Mouse (Mus musculus) brown adipose tissue, adult 24 weeks (tissue): ENCODE data around the gene Tmtc4. TPM values are rescaled to one million over a fixed set of nuclear protein-coding genes. Genes with fewer than 3 reads are reported as not detected.

ENCODE experiments used
- H3K27ac ChIP-seq: fragments of 200-500 bp; replicated peaks from 2 replicates; pipeline ENCODE4 v1.5.1; 2012; ENCODE audit warnings: low read depth, mild to moderate bottlenecking, low read length
- H3K4me1 ChIP-seq: fragments of 200-500 bp; 2 replicates; pipeline ENCODE4 v1.6.1; 2012; ENCODE audit warnings: low read length, mixed read lengths; ENCODE audit not compliant: control insufficient read depth, insufficient read depth, insufficient read length
- H3K4me3 ChIP-seq: fragments of 200-500 bp; 2 replicates; pipeline ENCODE4 v1.5.1; 2012; ENCODE audit warnings: low read depth, mild to moderate bottlenecking, low read length, moderate library complexity; ENCODE audit not compliant: insufficient read depth
- polyA plus RNA-seq: library from polyadenylated mRNA; stranded (reverse); fragments of >200 nt; gene quantifications from 2 replicates; pipeline ENCODE4 v1.2.4, GENCODE M21; 2012; ENCODE audit not compliant: missing spikeins, insufficient read depth, insufficient read length

The Tmtc4 gene
- polyA plus RNA-seq, 1 experiment, result 6.6 TPM

GRCm38 (mm10) chr14:122942757-122943474, 40.9 kb downstream of the Tmtc4 start:
- H3K27ac ChIP-seq, result no peak overlapping the region

GRCm38 (mm10) chr14:122936460-122936859, 47.4 kb downstream of the Tmtc4 start:
- Histone ChIP-seq H3K27ac (no peak overlapping the region), H3K4me1 (no peaks in the 10 kb centered on the region), H3K4me3 (no peak overlapping the region)

More at GRCm38 (mm10) chr14:122942757-122943474, 40.9 kb downstream of the Tmtc4 start:
- H3K4me3 ChIP-seq, result no peak overlapping the region
- H3K4me1 ChIP-seq, result no peaks in the 10 kb centered on the region

DNA sequence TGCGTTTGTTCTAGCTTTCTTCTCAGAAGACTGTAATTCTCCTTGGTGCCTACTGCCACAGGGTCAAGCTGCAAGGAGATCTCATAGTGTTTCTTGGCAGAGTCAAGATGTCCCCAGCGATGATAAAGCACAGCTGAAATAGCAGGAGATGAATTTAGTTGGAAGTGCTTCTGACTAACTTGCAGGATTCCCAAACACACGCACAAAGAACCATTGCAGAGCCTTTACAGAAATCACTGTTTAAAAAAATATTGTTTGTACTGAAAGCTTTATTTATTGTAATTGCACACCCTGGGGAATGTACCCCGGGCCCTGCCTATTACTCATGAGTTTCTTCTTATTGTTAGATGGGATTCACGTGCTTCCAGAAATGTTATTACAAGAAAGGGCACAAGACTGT, 63.8 kb downstream of the Tmtc4 start:
- no peak overlapping the region for H3K4me3 ChIP-seq
- no peaks in the 10 kb centered on the region for H3K4me1 ChIP-seq
- no peak overlapping the region for H3K27ac ChIP-seq

- no peak overlapping the region for H3K27ac ChIP-seq
- no peak overlapping the region for H3K4me3 ChIP-seq
- H3K4me1 ChIP-seq, result no peaks in the 10 kb centered on the region
These were observed 66.2 kb downstream of the Tmtc4 start for GRCm38 (mm10) chr14:122917676-122918075.

DNA sequence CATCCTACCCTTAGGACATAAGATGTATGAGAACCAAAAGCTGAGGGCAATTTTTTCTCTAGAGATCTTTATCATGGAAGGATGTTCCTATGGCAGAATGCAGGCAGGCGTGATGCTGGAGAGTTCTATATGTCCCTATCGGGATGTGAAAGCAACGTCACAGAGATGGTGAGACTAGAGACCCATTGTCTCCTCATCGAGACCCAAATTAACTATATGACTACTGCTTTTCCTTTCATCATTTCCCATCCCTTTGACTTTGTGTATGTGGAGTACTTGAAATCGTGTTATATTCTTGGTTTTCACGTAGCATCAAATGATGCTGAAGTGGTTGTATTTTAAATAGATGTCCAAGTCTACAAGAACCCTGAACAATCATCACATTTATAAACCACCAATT, 70.2 kb downstream of the Tmtc4 start, which contains the start of gene Ggact:
Gene Ggact, minus strand, starts transcription at position 101 of the 400 bp plus-strand sequence.
- Histone ChIP-seq H3K4me1 (no peaks in the 10 kb centered on the region), H3K27ac (no peak within 1 kb of the TSS), H3K4me3 (peak within 1 kb of the TSS; percentile 83)

DNA sequence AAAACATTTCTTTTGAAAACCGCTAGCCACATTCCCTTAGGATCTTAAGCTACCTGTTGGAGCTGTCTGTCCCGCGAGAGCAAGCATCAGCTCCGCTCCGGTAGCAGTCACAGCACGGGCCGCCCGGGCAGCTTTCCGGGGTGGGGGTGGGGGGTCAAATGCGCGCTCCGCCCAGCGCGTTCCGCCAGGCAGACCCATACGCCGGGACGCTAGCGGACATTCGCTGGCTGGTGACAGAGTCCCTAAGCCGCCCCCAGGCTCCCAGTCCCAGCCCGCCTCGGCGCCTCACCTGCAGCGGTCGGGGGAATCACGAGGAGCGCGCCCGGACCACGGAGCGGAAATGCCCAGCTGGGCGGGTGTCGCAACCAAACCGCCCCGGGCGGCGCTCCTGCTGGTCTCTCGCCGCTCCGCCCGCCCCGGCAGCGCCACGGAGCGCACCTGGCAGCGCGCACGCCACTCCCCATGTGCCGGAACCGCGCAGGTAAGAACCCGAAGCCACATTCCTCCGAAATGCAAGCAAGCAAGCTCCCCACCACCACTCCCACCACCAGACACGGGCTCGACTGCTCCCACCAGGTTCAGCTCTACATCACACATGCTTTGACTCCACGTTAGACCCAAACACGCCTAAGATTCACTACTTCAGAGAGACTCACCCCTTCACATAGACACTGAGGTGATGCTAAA, 70.9 kb downstream of the Tmtc4 start:
- no peaks in the 10 kb centered on the region for H3K4me1 ChIP-seq
- peak overlapping the region; percentile 83 for H3K4me3 ChIP-seq
- H3K27ac ChIP-seq, result no peak overlapping the region

DNA sequence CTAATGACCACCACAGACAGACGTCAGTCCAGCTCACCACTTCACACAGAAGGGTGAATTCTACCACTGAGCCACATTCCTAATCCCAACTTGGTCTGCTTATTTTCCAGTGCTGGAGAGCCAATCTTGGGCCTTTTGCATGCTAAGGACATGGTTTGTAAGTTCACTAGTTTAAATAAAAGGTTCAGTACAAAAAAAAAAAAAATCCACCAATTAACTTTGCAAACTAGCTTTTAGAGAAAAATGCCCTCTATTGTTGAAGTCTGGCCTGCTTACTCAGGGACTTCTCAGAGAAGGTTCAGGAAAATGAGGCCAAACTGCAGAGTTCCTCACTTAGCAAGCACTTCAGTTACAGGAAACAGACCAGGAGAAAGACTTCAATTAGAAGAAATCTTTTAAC, 71.7 kb downstream of the Tmtc4 start:
- H3K4me1 ChIP-seq, result no peaks in the 10 kb centered on the region
- no peak overlapping the region for H3K27ac ChIP-seq
- H3K4me3 ChIP-seq, result 0 out of 2 replicates have a peak overlapping the region, but pooled peaks have one; percentile 83

DNA sequence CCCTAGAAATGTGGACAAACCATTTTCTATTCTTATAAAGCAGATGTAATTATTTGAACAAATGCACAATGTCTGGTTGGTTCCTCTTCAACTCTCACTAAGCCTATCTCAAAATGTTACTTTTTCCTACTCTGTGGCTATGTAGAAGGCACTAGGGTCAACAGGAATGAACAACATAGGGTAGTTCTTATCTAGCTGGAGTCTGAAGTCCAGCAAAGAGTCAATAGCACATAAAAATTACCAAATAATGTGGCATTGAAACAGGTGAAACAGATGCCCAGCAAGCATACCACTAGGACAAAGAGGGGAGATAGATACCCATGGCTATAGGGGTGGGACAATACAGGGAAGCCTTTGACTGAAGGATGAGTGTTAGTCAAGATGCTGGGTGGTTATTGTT, 72.6 kb downstream of the Tmtc4 start:
- Histone ChIP-seq H3K4me1 (no peaks in the 10 kb centered on the region), H3K4me3 (no peak overlapping the region), H3K27ac (no peak overlapping the region)

DNA sequence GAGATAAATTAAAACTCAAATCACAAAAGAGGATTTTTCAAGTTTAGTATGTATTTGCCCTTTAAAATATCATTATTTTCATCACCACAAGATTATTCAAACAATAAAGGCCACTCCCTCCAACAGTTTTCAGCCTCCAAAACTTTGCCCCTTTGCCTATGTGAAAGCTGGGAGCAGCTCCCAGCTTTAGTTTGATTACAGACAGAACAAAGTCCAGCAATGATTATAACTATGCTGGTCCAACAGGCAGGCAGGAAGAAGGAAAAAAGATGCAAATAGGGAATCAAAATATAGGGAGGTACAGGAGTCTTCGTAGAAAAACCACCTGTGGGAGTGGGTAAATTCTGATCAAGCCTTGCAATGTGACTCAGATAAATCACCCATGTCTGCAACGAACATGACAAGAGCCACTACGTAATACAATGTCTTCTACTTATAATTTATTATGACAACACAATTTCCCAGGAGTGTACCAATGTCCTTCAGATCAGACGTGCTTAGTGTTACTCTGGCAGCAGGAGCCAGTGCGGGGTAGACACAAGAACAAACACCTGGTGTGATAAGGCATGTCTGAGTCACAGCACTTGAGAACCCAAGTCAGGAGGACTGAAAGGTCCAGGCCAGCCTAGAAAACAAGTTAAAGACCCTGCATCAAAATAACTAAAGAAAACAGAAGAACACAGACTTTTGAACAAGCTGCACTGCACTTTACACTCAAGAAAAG, 74.3 kb downstream of the Tmtc4 start:
- Histone ChIP-seq H3K4me3 (no peak overlapping the region), H3K27ac (no peak overlapping the region), H3K4me1 (no peaks in the 10 kb centered on the region)

DNA sequence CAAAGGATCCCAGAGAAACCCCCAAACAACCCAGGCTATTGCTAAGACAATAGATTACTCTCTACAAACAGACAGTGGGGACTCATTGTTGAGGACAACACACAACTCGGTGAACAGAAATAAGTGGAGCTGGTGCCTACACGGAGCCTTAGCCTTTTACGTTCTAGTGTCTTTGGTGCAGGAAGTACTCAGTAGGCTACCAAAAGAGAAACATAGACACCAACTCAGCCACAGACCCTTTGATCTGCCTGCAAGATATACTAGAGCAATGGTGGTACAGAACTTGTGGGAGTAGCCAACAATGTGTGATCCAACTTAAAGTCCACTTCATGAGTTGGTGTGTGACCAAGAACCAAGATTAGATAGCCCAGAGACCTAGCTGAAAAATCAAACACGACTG, 75.8 kb downstream of the Tmtc4 start:
- Histone ChIP-seq H3K4me3 (no peak overlapping the region), H3K27ac (no peak overlapping the region), H3K4me1 (peaks cover 2% of the 10 kb centered on the region; the same call in 1 of the 2 replicates)

DNA sequence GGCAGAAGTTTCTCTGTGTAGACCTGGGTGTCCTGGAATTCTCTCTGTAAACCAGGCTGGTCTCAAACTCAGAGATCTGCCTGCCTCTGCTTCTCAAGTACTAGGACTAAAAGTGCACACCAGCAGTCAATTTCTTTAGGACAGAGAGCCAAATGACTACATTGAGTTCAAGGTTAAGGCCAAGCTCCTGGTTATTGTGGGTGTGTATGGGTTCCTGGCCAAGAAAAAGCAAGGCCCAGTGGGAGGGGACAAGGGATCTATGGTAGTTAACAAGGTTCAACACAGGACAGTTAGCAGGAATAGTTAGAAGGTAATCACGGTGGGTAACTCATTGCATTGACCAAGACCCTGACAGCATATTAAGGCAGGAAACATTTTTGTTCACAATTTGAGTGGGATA, 78.8 kb downstream of the Tmtc4 start:
- Histone ChIP-seq H3K4me1 (peaks cover 2% of the 10 kb centered on the region; the same call in 1 of the 2 replicates), H3K27ac (no peak overlapping the region), H3K4me3 (no peak overlapping the region)

GRCm38 (mm10) chr14:122903923-122904351, 79.9 kb downstream of the Tmtc4 start:
- H3K4me1 ChIP-seq, result peaks cover 2% of the 10 kb centered on the region; the same call in 1 of the 2 replicates
- no peak overlapping the region for H3K27ac ChIP-seq
- H3K4me3 ChIP-seq, result no peak overlapping the region

DNA sequence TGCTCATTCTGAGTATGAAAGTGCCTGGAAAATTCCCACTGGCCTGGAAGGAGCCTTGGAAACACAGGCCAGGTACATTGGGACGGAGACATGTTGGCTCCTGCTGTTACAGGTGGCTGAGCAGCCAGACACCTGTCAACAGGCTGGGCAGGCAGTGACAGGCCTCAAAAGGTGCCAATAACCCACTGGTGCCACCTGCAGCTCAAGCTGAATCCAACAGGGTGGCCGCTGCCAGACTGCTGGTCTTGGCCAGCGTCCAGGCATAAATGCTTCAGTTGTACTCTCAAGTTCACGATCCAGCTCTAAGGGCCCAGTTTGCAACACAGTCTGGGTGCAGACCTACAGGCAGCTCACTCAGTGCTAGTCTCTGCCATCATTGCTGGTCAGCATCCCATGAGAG, 81.0 kb downstream of the Tmtc4 start:
- H3K4me3 ChIP-seq, result no peak overlapping the region
- peaks cover 2% of the 10 kb centered on the region; the same call in 1 of the 2 replicates for H3K4me1 ChIP-seq
- H3K27ac ChIP-seq, result no peak overlapping the region

DNA sequence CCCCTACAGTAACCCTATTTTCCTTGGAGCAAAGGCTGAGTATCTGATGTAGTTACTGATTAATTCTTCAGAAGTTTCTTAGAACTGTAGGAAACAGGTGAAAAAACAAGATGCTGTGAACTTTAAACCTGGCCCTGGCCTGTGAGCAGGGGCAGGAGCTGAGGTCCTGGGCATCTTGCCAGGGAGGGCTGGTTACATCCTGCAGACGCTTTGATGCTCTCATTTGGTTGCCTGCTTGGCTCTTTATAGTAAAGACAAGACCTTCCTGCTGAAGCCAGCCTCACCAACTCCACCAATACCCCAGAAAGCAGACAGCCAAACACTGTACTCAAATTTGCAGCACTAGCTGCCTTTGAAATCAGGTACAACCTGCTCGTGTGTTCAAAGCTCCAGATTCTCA, 81.7 kb downstream of the Tmtc4 start:
- H3K4me1 ChIP-seq, result peaks cover 2% of the 10 kb centered on the region; the same call in 1 of the 2 replicates
- H3K27ac ChIP-seq, result no peak overlapping the region
- no peak overlapping the region for H3K4me3 ChIP-seq

DNA sequence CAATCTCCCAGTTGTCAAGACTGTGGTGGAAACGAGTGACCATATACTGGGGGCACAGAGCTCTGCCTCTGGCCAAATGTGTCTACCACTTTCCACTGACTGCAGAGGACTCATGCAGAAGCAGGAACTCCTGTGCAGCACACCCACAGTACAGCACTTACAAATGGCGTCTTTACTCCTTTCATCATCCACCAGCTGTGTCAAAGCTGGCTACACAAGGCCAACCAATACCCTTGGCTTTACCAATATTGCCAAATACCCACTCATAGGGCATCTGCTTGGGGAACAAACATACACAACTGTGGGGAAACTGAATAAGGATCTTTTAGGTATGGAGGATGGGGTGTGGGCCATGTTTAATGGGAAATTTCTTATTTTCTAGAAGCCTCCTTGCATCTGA, 82.1 kb downstream of the Tmtc4 start:
- Histone ChIP-seq H3K4me1 (peaks cover 2% of the 10 kb centered on the region; the same call in 1 of the 2 replicates), H3K27ac (no peak overlapping the region), H3K4me3 (no peak overlapping the region)
